Mouse (Mus musculus) lung, embryonic 15.5 days (tissue): ENCODE data around the gene Map6. TPM values are rescaled to one million over a fixed set of nuclear protein-coding genes. Genes with fewer than 3 reads are reported as not detected.

ENCODE experiments used
- ATAC-seq: fragments of 200-750 bp; cut with Nextera tagmentation; 2 replicates; pipeline ENCODE4 v1.8.0; 2017; ENCODE audit warnings: moderate number of reproducible peaks, borderline replicate concordance; ENCODE audit not compliant: low FRiP score, low TSS enrichment; ENCODE audit errors: extremely low read depth
- H3K27ac ChIP-seq: fragments of 300-500 bp; sonication (generic); 2 replicates; pipeline ENCODE4 v1.5.1; 2015; ENCODE audit warnings: moderate library complexity, mild to moderate bottlenecking, inconsistent platforms
- H3K27me3 ChIP-seq: fragments of 300-500 bp; sonication (generic); 2 replicates; pipeline ENCODE4 v1.6.1; 2015; ENCODE audit warnings: inconsistent platforms
- H3K36me3 ChIP-seq: fragments of 300-500 bp; sonication (generic); 2 replicates; pipeline ENCODE4 v1.6.1; 2015; ENCODE audit warnings: inconsistent platforms
- H3K4me1 ChIP-seq: fragments of 300-500 bp; sonication (generic); 2 replicates; pipeline ENCODE4 v1.6.1; 2015; ENCODE audit warnings: inconsistent platforms
- H3K4me2 ChIP-seq: fragments of 300-500 bp; sonication (generic); 2 replicates; pipeline ENCODE4 v1.6.1; 2015; ENCODE audit warnings: inconsistent platforms, mild to moderate bottlenecking, moderate library complexity
- H3K4me3 ChIP-seq: fragments of 300-500 bp; sonication (generic); 2 replicates; pipeline ENCODE4 v1.5.1; 2015; ENCODE audit warnings: mild to moderate bottlenecking, inconsistent platforms
- H3K9ac ChIP-seq: fragments of 300-500 bp; sonication (generic); 2 replicates; pipeline ENCODE4 v1.6.1; 2015; ENCODE audit warnings: inconsistent platforms
- H3K9me3 ChIP-seq: fragments of 300-500 bp; sonication (generic); 2 replicates; pipeline ENCODE4 v1.6.1; 2016; ENCODE audit warnings: inconsistent platforms
- WGBS: fragments of 180-500 bp; shearing (Covaris S2); methylation state at CpG from one replicate; pipeline ENCODE4 v1.1.7; 2015; 5-methylcytosine and 5-hydroxymethylcytosine counted together
- polyA plus RNA-seq: library from polyadenylated mRNA; unstranded; fragments of >200 nt; fragmentation: Nextera tagmentation; extraction: Ambion mirVana; gene quantifications from 2 replicates; pipeline ENCODE4 v1.2.1, GENCODE M21; 2015

The Map6 gene
- 2.6 and 3.5 TPM in 2 replicates for polyA plus RNA-seq

GRCm38 (mm10) chr7:99267251-99267896 is at the start of gene Map6:
Map6 (plus strand) TSS chr7:99267447.
- no peaks in the 10 kb centered on the region for H3K9me3 ChIP-seq
- peaks cover 64% of the 10 kb centered on the region for H3K27me3 ChIP-seq
- H3K4me1 ChIP-seq: peaks cover 32% of the 10 kb centered on the region
- ATAC-seq: no peak
- H3K27ac ChIP-seq: no peak within 1 kb of the TSS
- whole genome bisulfite sequencing: 2% methylated on average over 34 of the region's 34 CpGs
- H3K4me2 ChIP-seq: peak within 1 kb of the TSS; percentile 76
- H3K4me3 ChIP-seq: peak within 1 kb of the TSS; percentile 43
- peak within 1 kb of the TSS; percentile 5 for H3K9ac ChIP-seq
- H3K36me3 ChIP-seq: no peaks in the 10 kb centered on the region

GRCm38 (mm10) chr7:99224225-99224624 is 43.0 kb upstream of the Map6 start:
- no peak overlapping the region for H3K4me2 ChIP-seq
- H3K9me3 ChIP-seq: no peaks in the 10 kb centered on the region
- H3K27me3 ChIP-seq: no peaks in the 10 kb centered on the region
- no peaks in the 10 kb centered on the region for H3K36me3 ChIP-seq
- H3K9ac ChIP-seq: no peak overlapping the region
- H3K27ac ChIP-seq: no peak overlapping the region
- no peaks in the 10 kb centered on the region for H3K4me1 ChIP-seq
- WGBS: 65% methylated on average over 7 of the region's 7 CpGs
- ATAC-seq: no peak
- no peak overlapping the region for H3K4me3 ChIP-seq

DNA sequence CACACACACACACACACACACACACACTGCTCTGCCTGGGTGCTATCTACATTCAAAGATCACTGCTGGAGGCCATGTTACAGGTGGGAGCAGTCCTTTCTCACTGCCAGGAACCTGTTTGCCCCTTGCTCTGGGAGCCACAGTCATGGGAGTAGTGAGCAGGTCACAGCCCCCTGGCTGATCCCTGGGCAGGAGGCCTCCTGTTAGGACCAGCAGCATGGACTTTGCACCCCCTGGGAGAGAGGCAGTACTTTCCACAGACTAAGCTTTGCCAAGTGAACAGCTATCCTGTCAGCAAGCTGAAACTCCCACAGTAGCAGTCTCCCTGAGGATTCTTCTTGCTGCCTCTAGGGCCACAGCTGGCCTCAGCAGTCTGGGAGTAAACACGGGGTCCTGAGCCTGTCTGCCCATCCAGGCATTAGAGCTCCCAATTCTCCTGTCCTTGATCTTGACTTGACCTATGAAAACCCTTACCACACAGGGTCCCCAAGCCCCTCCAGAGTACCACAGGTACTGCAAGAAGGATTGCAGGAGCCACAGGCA is 42.5 kb upstream of the Map6 start:
- H3K36me3 ChIP-seq: no peaks in the 10 kb centered on the region
- no peak for ATAC-seq
- WGBS: 35% methylated on average over 1 of the region's 1 CpGs
- no peak overlapping the region for H3K9ac ChIP-seq
- H3K27me3 ChIP-seq: no peaks in the 10 kb centered on the region
- no peak overlapping the region for H3K4me3 ChIP-seq
- H3K9me3 ChIP-seq: no peaks in the 10 kb centered on the region
- no peak overlapping the region for H3K4me2 ChIP-seq
- H3K27ac ChIP-seq: no peak overlapping the region
- 0 out of 2 replicates have a peak, but pooled peaks cover 2% of the 10 kb centered on the region for H3K4me1 ChIP-seq

DNA sequence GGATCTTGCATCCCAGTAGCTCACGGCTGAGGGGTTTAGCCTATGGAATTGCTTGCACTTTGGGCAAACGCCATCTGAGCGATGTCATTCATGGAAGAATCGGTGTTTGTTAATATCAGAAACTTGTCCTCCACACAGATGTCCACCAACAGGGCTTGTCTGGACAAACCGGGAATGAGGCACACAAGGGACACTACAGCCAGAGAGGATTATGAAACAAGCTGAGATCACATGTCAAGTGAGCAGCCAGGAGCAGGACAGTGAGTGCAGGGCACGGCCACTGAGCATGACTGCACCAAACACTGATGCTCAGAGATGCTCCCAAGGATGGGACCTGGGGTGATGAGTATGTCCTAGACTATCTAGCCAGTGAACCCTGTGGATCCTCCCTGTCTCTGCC is 41.8 kb upstream of the Map6 start:
- Histone ChIP-seq H3K4me2 (no peak overlapping the region), H3K4me3 (no peak overlapping the region), H3K9ac (no peak overlapping the region), H3K27ac (no peak overlapping the region), H3K9me3 (no peaks in the 10 kb centered on the region), H3K36me3 (no peaks in the 10 kb centered on the region), H3K27me3 (no peaks in the 10 kb centered on the region), H3K4me1 (0 out of 2 replicates have a peak, but pooled peaks cover 6% of the 10 kb centered on the region)
- ATAC-seq: no peak
- WGBS: 65% methylated on average over 6 of the region's 6 CpGs

DNA sequence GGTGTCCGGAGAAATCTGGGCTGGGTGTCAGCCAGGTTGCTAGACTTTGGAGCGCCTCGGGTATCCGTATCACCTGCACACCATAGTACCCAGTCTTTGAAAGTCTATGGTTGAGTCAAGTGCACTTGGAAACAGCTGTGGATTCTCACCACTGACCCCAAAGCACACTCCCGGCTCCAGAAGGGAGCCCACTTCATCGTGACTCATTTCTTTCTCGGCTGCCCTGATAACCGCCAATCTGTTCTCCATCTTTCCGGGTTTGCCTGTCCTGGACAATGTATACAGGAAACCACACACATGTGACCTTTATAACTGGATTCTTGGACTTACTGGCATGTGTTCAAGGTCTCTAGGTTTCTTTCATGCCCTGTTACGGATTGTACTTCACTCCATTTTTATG is 40.6 kb upstream of the Map6 start:
- Histone ChIP-seq H3K4me2 (no peak overlapping the region), H3K27ac (no peak overlapping the region), H3K36me3 (no peaks in the 10 kb centered on the region), H3K27me3 (no peaks in the 10 kb centered on the region), H3K4me1 (0 out of 2 replicates have a peak, but pooled peaks cover 6% of the 10 kb centered on the region), H3K4me3 (no peak overlapping the region), H3K9me3 (no peaks in the 10 kb centered on the region), H3K9ac (no peak overlapping the region)
- WGBS: 72% methylated on average over 10 of the region's 10 CpGs
- no peak for ATAC-seq

GRCm38 (mm10) chr7:99227267-99227666 is 40.0 kb upstream of the Map6 start:
- no peak for ATAC-seq
- no peaks in the 10 kb centered on the region for H3K36me3 ChIP-seq
- H3K4me1 ChIP-seq: 0 out of 2 replicates have a peak, but pooled peaks cover 6% of the 10 kb centered on the region
- no peak overlapping the region for H3K4me2 ChIP-seq
- H3K27ac ChIP-seq: no peak overlapping the region
- WGBS: 89% methylated on average over 4 of the region's 4 CpGs
- H3K9me3 ChIP-seq: no peaks in the 10 kb centered on the region
- H3K4me3 ChIP-seq: no peak overlapping the region
- no peak overlapping the region for H3K9ac ChIP-seq
- H3K27me3 ChIP-seq: no peaks in the 10 kb centered on the region

GRCm38 (mm10) chr7:99228825-99229224 is 38.4 kb upstream of the Map6 start:
- H3K36me3 ChIP-seq: no peaks in the 10 kb centered on the region
- 65% methylated on average over 8 of the region's 8 CpGs for WGBS

DNA sequence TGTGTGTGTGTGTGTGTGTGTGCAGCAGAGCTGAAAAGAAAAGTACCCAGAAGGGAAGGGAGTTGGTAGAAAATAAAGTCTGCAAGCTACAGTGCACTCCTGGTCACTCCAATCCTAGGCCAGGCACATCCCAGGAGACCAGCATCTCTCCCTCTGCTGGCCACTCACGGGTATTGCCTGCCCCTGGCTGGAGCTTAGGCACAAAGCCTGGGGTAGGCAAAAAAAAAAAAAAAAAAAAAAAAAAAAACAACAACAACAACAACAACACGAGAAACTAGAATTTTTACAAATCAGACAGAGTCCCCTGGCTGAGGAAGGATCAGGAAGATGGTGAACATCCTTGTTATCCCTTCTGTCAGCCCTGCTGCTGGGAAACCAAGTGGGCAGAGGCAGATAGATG is 37.8 kb upstream of the Map6 start:
- Histone ChIP-seq H3K9ac (no peak overlapping the region), H3K27me3 (no peaks in the 10 kb centered on the region), H3K4me1 (0 out of 2 replicates have a peak, but pooled peaks cover 6% of the 10 kb centered on the region), H3K4me3 (no peak overlapping the region), H3K27ac (no peak overlapping the region), H3K4me2 (no peak overlapping the region), H3K9me3 (no peaks in the 10 kb centered on the region), H3K36me3 (no peaks in the 10 kb centered on the region)
- WGBS: 11% methylated on average over 2 of the region's 2 CpGs
- peak; percentile 37; the same call in 1 of the 2 replicates for ATAC-seq

More at GRCm38 (mm10) chr7:99228825-99229224, 38.4 kb upstream of the Map6 start:
- no peak overlapping the region for H3K27ac ChIP-seq
- no peak overlapping the region for H3K4me2 ChIP-seq
- no peak for ATAC-seq
- H3K4me1 ChIP-seq: 0 out of 2 replicates have a peak, but pooled peaks cover 6% of the 10 kb centered on the region
- H3K9me3 ChIP-seq: no peaks in the 10 kb centered on the region
- H3K4me3 ChIP-seq: no peak overlapping the region
- H3K27me3 ChIP-seq: no peaks in the 10 kb centered on the region
- H3K9ac ChIP-seq: no peak overlapping the region

DNA sequence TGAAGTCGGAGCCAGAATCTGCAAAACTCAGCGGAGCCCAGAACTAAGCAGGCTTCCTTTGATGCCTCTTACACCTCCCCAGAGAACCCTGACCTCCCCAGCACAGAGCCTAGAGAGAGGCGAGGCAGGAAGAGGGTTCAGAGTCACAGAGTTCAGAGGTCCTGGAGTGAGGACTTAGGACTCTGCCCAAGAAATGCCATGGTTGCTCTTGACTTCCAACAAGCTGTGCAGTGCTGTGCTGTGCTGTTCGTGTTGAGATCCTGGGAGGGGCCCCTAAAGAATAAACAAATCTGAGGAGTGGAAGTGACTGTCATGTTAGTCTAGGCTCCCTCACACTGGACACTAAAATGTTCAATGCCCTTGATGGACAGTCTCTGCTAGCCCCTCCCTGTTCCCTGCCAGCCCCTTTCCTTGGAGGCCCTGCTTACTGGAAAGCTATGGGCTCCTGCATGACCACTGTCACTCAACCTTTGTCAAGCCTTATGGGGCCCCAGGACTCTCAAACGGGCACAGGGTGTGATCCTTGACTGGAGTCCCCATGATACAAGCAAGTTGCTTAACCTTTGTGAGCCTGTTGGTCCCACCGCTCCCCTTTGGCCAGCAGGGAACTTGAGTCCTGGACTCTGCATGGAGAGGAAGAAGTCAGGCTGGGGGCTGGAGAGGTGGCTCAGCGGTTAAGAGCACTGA is 37.0 kb upstream of the Map6 start:
- ATAC-seq: no peak
- Histone ChIP-seq H3K4me2 (no peak overlapping the region), H3K27me3 (no peaks in the 10 kb centered on the region), H3K9me3 (no peaks in the 10 kb centered on the region), H3K4me3 (no peak overlapping the region), H3K4me1 (0 out of 2 replicates have a peak, but pooled peaks cover 12% of the 10 kb centered on the region), H3K9ac (no peak overlapping the region), H3K36me3 (no peaks in the 10 kb centered on the region), H3K27ac (no peak overlapping the region)
- 58% methylated on average over 7 of the region's 7 CpGs for WGBS

- Histone ChIP-seq H3K4me1 (peaks cover 12% of the 10 kb centered on the region; the same call in 1 of the 2 replicates), H3K27me3 (no peaks in the 10 kb centered on the region; the same call in 1 of the 2 replicates), H3K27ac (no peak overlapping the region), H3K9ac (no peak overlapping the region), H3K4me2 (no peak overlapping the region), H3K9me3 (no peaks in the 10 kb centered on the region), H3K4me3 (no peak overlapping the region), H3K36me3 (no peaks in the 10 kb centered on the region)
- no peak for ATAC-seq
- 73% methylated on average over 6 of the region's 6 CpGs for WGBS
Observed at GRCm38 (mm10) chr7:99232571-99232970, 34.7 kb upstream of the Map6 start.

DNA sequence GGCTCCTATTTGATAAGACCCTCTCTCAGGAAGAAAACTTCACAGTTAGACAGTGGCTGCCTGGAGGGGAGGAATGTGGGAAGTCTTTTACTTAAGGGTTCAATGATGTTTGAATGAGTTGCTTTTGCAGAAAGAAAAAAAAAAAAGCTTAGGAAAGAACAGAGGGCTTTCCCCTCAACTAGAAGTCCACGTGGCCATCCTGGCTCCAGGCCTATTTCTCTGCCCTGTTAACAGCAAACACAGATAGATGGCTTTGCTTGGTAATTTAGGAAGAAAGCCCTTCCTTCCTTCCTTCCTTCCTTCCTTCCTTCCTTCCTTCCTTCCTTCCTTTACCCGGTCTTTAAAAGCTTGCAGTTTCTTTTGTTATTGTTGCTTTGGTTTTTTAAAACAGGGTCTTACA is 32.3 kb upstream of the Map6 start:
- Histone ChIP-seq H3K36me3 (no peaks in the 10 kb centered on the region), H3K9me3 (no peaks in the 10 kb centered on the region), H3K9ac (no peak overlapping the region), H3K27ac (no peak overlapping the region), H3K4me3 (no peak overlapping the region), H3K4me1 (peaks cover 18% of the 10 kb centered on the region), H3K4me2 (no peak overlapping the region), H3K27me3 (peaks cover 8% of the 10 kb centered on the region; the same call in 1 of the 2 replicates)
- no peak for ATAC-seq
- WGBS: 25% methylated on average over 2 of the region's 2 CpGs

DNA sequence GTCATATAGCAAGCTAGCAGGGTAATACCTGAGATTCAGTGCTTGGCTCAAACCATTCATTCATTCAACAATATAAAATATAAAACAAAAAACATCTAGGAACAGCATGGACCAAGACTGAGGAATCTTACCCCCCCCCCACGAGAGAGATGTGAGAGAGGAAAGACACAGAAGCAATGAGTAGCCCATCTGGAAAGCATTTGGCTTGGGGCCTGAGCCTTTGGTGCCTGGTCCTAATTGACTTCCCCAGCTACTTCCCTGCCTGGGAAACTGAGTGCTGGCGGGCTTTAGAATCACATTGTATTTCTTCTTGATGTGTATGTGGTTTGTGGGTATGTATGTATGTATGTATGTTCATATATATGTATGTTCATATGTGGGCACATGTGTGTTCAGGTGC is 31.6 kb upstream of the Map6 start:
- H3K4me1 ChIP-seq: peaks cover 15% of the 10 kb centered on the region
- H3K9me3 ChIP-seq: no peaks in the 10 kb centered on the region
- ATAC-seq: no peak
- H3K4me2 ChIP-seq: no peak overlapping the region
- H3K27ac ChIP-seq: no peak overlapping the region
- H3K36me3 ChIP-seq: no peaks in the 10 kb centered on the region
- WGBS: 66% methylated on average over 2 of the region's 2 CpGs
- no peak overlapping the region for H3K4me3 ChIP-seq
- no peak overlapping the region for H3K9ac ChIP-seq
- H3K27me3 ChIP-seq: peaks cover 8% of the 10 kb centered on the region; the same call in 1 of the 2 replicates
